Mouse (Mus musculus) brain, adult 2 months (tissue): ENCODE results near the gene Rrp7a.

Source experiments
- DNase-seq: peaks from one replicate; pipeline ENCODE4 v3.0.0; 2011; ENCODE audit warnings: low read depth, low spot score

Rrp7a gene

GRCm38 (mm10) chr15:83065543-83065942 lies 57.1 kb downstream of the Rrp7a start:
- DNase-seq, result peak; percentile 63
